Mouse (Mus musculus) adrenal gland, postnatal 10 days (tissue): ENCODE results near the gene Llgl2. TPM values are rescaled to one million over a fixed set of nuclear protein-coding genes. Genes with fewer than 3 reads are reported as not detected.
A peak's percentile ranks its signal among the peaks of the same experiment; 100 is the strongest.

ENCODE experiments used
- DNase-seq: peaks from one replicate; pipeline ENCODE4 v3.0.0; 2021; ENCODE audit warnings: mixed read lengths
- total RNA-seq, 2 experiments: library from RNA; stranded (reverse); gene quantifications; 2 replicates each; pipeline ENCODE4 v1.2.3; 2021

The Llgl2 gene
- total RNA-seq, 2 experiments from 2014 or later = 12.7 to 14.0 TPM

DNA sequence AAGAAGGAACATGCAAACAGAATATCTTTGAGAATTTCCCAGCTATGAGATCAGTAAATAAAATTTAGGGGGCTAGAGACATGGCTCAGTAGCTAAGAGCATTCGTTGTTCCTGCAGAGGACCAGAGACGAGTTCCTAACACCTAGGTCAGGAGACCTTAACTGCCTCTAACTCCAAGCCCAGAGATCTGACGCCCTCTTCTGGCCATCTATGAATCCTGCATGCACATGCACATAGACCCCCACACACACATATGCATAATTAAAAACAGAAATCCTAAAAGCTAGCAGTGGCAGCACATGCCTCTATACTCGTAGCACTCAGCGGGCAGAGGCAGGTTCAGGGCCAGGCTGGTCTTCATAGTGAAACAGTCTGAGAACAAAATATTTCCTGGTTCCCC is 52.6 kb downstream of the Llgl2 start:
- DNase-seq = no peak

- DNase-seq = no peak
Observed at GRCm38 (mm10) chr11:115877174-115877755, 53.4 kb downstream of the Llgl2 start.

DNA sequence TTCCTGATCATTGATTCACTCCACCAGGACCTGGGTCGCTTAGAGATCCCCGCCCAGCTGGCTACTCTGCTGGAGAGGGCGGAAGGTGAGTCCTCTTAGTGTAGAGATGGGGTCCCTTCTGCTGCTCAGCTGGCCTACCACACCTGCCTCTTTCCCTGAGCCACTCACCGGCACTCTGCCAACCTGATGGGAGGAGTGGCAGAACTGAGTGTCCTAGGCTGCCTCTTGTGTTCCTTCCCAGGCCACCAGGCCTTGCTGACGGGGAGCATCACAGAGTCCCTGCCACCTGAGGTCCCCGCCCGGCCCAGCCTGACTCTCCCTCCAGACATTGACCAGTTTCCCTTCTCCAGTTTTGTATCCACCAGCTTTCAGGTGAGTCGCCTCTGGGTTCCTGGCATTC is 54.2 kb downstream of the Llgl2 start:
- DNase-seq = no peak

DNA sequence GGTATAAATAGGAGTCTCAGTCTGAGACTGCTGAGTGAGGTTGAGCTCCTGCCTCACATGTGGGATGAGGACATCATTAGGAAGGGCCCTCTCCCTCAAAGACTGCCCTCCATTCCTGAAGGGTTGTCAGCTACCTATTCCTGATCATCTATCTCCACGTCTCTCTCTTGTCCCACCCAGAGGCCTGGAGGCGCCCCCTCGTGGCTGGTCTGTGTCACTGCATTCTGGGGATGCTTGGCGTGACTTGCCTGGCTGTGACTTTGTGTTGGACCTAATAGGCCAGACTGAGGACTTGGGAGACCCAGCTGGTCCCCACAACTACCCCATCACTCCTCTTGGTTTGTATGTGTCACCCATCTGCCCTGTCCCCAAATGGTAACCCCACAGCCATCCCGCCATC is 57.2 kb downstream of the Llgl2 start:
- peak; percentile 59 for DNase-seq

DNA sequence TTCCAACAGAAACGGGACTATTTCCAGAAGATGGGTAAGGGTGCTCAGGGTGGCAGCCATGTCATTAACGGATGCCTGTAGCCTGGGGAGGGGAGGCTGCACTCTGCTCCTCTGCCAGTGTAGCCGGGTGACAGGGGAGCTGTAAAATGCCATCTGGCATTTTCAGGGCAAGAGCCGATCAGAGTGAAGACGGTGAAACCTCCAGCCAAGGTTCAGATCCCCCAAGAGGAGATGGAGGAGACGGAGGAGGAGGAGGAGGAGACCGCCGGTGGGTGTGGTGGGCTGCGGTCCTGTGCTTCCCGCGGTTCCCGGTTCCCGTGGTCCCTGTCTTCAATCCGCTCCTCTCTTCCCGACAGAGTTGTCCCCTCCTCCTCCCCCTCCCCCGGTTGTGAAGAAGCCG is 59.4 kb downstream of the Llgl2 start:
- no peak for DNase-seq

DNA sequence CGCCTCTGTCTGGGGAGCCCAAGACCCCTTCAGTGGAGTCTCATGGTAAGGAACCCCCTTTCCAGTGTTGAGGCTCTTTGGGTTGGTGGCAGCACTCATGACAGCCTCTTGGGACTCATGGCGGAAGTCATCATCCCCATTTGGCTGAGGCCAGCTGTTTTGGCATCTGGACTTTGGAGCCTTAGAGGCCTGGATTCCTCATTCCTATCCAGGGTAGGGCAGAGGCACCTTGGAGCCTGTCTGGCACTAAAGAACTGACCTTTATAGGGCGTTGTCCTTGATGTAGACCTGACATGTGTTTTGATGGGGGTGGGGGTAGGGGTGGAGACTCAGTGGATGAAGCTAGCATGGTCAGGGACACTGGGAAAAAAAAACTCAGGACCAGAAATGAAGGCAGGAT is 60.5 kb downstream of the Llgl2 start:
- DNase-seq = no peak

GRCm38 (mm10) chr11:115885281-115885680 is 61.4 kb downstream of the Llgl2 start:
- no peak for DNase-seq

- DNase-seq = peak; percentile 45
Observed at GRCm38 (mm10) chr11:115886446-115886845, 62.6 kb downstream of the Llgl2 start.

DNA sequence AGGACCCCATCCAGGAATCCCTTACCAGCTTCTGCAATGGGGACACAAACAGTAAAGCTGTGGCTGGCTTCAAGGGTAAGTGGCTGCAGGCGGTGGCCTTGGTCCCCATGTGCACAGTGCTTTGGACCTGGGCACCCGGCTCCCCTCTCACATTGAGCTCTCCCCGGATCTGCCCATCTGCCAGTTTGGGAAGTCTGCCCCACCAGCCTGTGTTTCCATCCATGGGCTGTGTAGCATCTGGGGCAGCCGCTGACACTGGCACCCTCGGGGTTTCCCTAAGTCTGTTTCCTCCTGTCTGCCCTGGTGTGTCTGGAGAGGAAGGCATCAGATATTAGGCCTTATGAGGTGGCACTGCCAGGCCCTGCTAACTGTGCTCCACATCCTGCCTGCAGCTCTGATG is 64.2 kb downstream of the Llgl2 start:
- no peak for DNase-seq

GRCm38 (mm10) chr11:115889159-115889558 is 65.3 kb downstream of the Llgl2 start:
- DNase-seq = no peak

DNA sequence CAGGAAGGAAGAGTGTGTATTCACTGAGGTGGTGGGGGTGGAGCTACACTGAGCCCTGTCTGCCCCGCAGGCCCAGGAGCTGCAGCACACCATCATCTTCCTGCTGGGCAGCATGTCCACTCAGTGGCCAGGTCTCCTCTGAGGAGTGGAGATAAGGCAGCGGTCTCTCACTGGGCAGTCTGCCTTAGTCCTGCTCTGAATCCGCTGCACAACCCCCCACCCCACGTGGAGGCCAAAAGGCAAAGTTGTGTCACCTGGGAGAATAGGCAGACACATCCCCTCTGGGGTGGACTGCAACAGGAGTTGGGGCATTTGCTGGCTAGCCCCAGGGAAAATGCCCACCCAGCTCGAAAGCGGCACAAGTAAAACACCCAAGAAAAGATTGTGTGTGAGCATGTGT is 68.4 kb downstream of the Llgl2 start:
- no peak for DNase-seq

DNA sequence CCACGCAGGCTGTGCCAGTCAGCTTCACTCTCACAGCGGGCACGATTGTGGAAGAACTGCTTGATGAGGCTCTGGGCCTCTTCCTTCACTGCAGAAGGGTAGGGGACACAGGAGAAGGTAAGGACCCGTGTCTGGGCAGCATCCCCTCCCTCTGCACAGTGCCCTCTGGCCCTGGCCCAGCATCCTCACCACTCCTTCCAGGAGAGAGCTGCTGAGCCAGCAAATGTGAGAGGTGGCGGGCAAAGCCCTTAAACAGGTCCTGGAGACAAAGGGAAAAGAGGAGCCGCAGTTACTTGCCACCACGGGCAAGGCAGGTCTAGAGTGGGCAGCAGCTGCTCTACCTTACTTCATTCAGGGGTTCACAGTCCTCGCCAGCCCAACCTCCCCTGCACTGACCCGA is 69.2 kb downstream of the Llgl2 start:
- no peak for DNase-seq

- DNase-seq = no peak
Observed at GRCm38 (mm10) chr11:115894755-115895520, 71.1 kb downstream of the Llgl2 start.

GRCm38 (mm10) chr11:115898446-115898845 is 74.6 kb downstream of the Llgl2 start:
- DNase-seq = no peak

DNA sequence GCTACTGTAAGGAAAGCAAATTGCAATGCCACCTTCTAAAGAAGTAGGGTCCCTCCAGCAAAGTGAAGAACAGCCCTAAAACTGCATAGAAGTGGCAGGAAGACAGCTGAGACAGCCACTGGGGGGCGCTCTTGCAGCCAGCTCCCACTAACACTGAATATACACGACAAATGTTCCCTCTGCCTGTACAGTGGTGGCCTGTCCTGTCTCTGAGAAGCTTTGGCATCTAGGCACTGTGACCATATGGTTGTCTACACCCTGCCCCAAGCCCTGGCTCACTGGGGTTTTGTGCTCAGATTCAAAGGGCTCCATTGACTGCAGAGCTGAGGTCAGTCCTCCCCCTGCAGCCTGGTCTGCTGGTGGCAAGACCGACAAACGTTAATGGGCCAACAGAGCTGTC is 75.0 kb downstream of the Llgl2 start:
- peak; percentile 69 for DNase-seq

DNA sequence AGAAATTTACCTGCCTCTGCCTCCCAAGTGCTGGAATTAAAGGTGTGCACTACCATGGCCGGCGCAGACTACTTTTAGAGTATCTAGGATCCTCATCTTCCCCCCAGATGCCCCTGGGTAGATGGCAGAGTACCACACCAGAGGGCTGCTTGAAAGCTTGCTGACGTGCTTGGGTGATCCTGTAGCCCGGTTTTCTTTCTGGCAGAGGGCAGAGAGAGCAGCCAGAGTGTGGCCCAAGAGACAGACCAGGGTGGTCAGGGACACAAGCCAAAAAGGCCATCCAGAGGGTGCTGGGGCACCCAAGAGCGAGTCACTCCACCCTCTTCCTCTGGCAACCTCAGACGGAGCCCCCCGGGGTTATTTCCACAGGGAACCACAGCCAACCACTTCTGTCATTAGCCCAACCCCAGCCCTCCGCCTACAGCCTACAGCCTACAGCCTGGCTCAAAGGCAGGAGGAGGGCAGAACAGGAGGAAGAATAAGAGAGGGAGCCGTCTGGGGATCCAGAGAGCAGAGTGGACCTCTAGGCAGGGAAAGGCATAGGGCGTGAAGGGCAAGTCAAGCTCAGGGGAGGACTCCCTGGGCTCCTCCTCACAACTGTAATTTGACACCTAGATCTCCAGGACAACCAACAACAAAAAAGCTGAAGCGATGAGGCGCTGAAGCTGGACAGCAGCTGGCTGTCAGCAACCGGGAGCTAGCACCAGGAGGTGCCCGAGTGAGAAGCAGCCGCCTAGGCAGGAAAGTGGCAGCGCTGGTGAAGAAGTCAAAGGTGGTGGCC is 75.8 kb downstream of the Llgl2 start, which contains the start of gene Smim5:
Gene Smim5, plus strand, starts transcription at position 481 of the 781 bp plus-strand sequence.
- DNase-seq = peak; percentile 68

GRCm38 (mm10) chr11:115900561-115901337 is 76.9 kb downstream of the Llgl2 start:
- DNase-seq = no peak

DNA sequence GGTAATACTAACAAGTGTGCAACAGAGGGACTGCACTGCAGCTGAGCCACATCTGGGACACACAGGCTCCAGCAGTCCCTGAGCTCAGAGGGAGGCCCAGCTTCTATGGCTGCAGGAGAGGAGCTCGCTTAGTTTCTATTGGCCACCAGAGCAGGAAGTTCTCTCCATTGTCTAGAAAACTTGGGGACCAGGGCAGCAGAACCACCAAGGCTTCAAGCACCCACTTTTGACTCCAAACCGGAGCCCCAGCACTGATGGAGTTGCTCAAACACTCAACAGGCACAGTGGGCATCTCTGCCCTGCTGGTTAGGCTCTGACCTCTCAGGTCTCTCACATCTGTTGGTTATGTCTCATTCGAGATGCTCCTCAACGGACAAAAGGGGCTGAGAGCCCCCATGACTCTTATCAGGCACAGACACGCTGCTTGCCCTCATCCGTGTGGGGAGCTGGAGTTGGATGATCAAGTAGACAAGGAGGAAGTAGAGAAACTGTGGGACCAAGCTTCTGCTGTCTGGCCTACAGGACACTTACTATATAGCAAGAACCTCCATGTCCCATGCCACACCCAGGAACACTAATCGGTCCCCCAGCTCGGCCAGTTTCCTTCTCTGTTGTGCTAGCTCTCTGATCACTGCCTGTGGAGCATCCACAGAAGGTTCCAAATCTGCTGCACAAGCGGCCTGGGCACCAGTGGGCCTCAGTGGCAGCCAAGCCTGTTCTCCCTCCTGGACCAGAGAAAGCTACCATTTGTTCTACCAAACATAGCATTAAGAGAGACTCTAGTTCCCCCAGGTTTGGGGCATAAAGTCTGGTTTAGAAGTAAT is 77.7 kb downstream of the Llgl2 start:
- no peak for DNase-seq

- DNase-seq = no peak
Observed at GRCm38 (mm10) chr11:115902177-115902576, 78.3 kb downstream of the Llgl2 start.

DNA sequence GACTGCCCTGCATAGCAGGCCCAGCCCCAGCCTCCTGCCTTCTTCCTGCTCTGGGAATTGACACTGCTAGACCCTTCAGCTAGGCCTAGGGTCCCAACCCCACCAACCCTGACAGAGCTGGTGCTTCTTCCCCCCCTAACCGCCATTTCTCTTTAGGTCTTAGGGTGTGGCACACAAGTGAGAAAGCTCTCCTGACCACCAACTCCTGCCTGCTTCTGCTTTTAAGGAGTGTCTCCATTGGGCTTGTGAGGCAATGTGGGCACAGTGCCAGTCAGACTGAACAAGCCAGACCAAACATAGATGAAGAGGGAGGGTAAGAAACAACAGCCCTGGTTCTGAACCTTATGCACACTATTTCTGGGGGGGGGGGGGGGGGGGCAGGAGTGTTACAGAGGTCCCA is 79.0 kb downstream of the Llgl2 start:
- peak; percentile 65 for DNase-seq
